Mouse (Mus musculus) hindbrain, embryonic 11.5 days (tissue): ENCODE measurements at regions not wholly inside any gene's neighbourhood (a gene's known extent, or its start where the extent isn't known, plus 50 kb on each side); places are given as distances from the start of the nearest gene placed in this dataset.

Source experiments
- ATAC-seq: fragments of 200-750 bp; cut with Nextera tagmentation; 2 replicates; pipeline ENCODE4 v1.8.0; 2017; ENCODE audit warnings: mild to moderate bottlenecking, moderate TSS enrichment, moderate library complexity; ENCODE audit not compliant: low FRiP score
- DNase-seq: peaks from one replicate; pipeline ENCODE4 v3.0.0-alpha.2; 2015; ENCODE audit warnings: low spot score
- H3K27ac ChIP-seq: fragments of 300-500 bp; sonication (generic); 2 replicates; pipeline ENCODE4 v1.5.1; 2014; ENCODE audit warnings: mild to moderate bottlenecking, low read depth, low read length
- H3K27me3 ChIP-seq: fragments of 300-500 bp; sonication (generic); 2 replicates; pipeline ENCODE4 v1.6.1; 2014; ENCODE audit warnings: mild to moderate bottlenecking, low read length, moderate library complexity, mixed read lengths; ENCODE audit not compliant: control insufficient read depth, insufficient read depth
- H3K36me3 ChIP-seq: fragments of 300-500 bp; sonication (generic); 2 replicates; pipeline ENCODE4 v1.6.1; 2014; ENCODE audit warnings: mild to moderate bottlenecking, low read length, moderate library complexity, mixed read lengths; ENCODE audit not compliant: control insufficient read depth, insufficient read depth
- H3K4me1 ChIP-seq: fragments of 300-500 bp; sonication (generic); replicated peaks from 2 replicates; pipeline ENCODE4 v1.6.1; 2014; ENCODE audit warnings: low read length, mixed read lengths; ENCODE audit not compliant: control insufficient read depth, insufficient read depth
- H3K4me2 ChIP-seq: fragments of 300-500 bp; sonication (generic); replicated peaks from 2 replicates; pipeline ENCODE4 v1.6.1; 2014; ENCODE audit warnings: mild to moderate bottlenecking, low read depth, low read length
- H3K4me3 ChIP-seq: fragments of 300-500 bp; sonication (generic); 2 replicates; pipeline ENCODE4 v1.5.1; 2014; ENCODE audit warnings: low read depth, low read length
- H3K9ac ChIP-seq: fragments of 300-500 bp; sonication (generic); 2 replicates; pipeline ENCODE4 v1.6.1; 2014; ENCODE audit warnings: low read depth, low read length
- H3K9me3 ChIP-seq: fragments of 300-500 bp; sonication (generic); 2 replicates; pipeline ENCODE4 v1.6.1; 2016; ENCODE audit warnings: low read length; ENCODE audit not compliant: control insufficient read depth
- WGBS: fragments of 180-500 bp; shearing (Covaris S2); extraction: QIAGEN DNeasy Blood & Tissue Kit; methylation state at CpG from one replicate; pipeline ENCODE4 v1.1.7; 2014; 5-methylcytosine and 5-hydroxymethylcytosine counted together

DNA sequence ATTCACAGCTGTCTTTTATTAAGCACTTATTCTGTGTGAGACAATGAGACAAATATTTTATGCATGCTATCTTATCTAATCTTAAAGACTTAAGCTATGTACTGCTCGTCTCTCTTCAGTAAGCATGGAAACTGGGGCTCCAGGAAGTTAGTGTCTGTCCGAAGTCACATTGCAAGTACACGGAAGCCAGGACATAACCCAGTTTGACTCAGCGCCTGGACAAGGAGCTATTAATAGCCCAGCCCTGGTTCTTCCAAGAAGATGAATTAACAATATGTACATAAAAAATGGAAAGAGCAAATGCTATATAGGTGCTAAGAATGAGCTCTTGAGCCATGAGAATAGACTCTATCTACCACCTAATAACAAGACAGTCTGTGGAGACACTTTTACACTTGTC lies 85.2 kb upstream of the Col24a1 start:
- Histone ChIP-seq H3K4me3 (no peak overlapping the region), H3K36me3 (no peaks in the 10 kb centered on the region), H3K4me2 (no peak overlapping the region), H3K4me1 (no peaks in the 10 kb centered on the region), H3K27ac (no peak overlapping the region), H3K9ac (no peak overlapping the region), H3K9me3 (no peaks in the 10 kb centered on the region), H3K27me3 (no peaks in the 10 kb centered on the region)
- WGBS, result 93% methylated on average over 4 of the region's 4 CpGs
- DNase-seq, result no peak
- no peak for ATAC-seq

DNA sequence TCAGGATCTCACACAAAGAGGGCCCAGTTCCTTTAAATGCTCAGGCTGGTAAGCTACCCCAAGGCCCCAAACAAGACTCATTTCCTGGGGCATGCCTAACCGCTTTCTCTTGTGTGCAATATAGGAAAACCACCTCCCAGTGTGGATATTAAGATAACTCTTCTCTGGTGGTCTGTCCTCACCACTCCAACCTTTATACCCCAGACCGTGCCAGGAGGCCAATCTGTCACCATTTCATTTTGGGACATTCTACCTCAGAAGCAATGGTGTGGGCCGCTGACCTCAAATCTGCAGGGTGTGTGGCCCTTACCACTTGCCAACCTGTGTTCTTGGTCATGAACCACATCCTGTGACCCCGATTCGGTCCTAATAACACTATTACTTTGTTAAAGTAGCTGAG lies 82.1 kb upstream of the Col24a1 start:
- Histone ChIP-seq H3K4me1 (no peaks in the 10 kb centered on the region), H3K27ac (no peak overlapping the region), H3K4me3 (no peak overlapping the region), H3K27me3 (no peaks in the 10 kb centered on the region), H3K9me3 (no peaks in the 10 kb centered on the region), H3K4me2 (no peak overlapping the region), H3K36me3 (no peaks in the 10 kb centered on the region), H3K9ac (no peak overlapping the region)
- ATAC-seq (no peak), DNase-seq (no peak)
- WGBS, result 89% methylated on average over 5 of the region's 5 CpGs

DNA sequence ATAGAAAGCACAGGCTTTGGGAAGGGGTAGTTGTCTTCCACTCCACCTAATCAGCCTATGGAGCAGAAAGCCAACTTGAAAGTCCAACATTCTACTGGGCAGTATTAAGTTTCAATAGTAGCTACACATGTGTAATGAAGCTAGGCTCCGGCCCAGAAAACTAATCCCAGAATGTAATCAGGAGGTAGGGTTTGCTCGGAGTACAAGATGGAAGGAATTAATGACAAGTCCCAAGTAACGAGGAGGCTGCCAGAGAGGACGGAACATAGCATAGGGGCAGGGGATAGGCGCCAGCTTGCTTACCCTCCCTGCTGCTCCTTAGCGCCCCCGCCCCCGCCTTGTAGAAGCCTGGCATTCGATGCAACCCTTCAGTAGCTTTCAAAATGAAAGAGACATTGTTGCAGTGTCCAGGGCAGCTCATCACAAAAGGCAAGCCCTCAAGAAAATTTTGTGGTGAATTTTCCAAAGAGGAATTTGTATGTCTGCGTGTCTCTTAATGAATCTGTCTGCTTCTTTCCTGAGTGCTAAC lies 75.2 kb upstream of the Col24a1 start:
- DNase-seq, result no peak
- Histone ChIP-seq H3K4me1 (no peaks in the 10 kb centered on the region), H3K36me3 (no peaks in the 10 kb centered on the region), H3K4me3 (no peak overlapping the region), H3K9ac (no peak overlapping the region), H3K4me2 (no peak overlapping the region), H3K9me3 (no peaks in the 10 kb centered on the region), H3K27me3 (no peaks in the 10 kb centered on the region), H3K27ac (no peak overlapping the region)
- WGBS, result 77% methylated on average over 10 of the region's 10 CpGs
- ATAC-seq, result no peak

DNA sequence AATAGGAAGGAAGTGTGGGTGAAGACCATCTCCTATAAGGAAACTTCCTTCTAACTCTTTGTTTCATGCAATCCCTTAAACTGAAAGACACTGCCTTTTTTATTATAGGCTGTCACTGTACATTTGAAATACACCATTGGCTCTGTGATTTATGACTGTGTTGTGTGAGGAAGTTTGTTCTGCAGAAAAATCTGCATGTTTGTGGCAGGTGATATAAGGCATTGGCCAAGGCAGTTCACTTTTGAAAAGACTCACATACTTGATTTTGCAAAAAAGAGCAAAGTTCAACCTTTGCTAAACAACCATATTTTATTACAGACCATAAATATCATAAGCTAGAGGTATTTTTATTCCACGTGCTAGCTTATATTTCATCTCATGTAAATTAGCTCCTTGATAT lies 69.3 kb upstream of the Col24a1 start:
- DNase-seq (no peak), ATAC-seq (no peak)
- Histone ChIP-seq H3K36me3 (no peaks in the 10 kb centered on the region), H3K9ac (no peak overlapping the region), H3K27ac (no peak overlapping the region), H3K4me3 (no peak overlapping the region), H3K27me3 (no peaks in the 10 kb centered on the region), H3K9me3 (no peaks in the 10 kb centered on the region), H3K4me1 (no peaks in the 10 kb centered on the region), H3K4me2 (no peak overlapping the region)
- 84% methylated on average over 1 of the region's 1 CpGs for WGBS

DNA sequence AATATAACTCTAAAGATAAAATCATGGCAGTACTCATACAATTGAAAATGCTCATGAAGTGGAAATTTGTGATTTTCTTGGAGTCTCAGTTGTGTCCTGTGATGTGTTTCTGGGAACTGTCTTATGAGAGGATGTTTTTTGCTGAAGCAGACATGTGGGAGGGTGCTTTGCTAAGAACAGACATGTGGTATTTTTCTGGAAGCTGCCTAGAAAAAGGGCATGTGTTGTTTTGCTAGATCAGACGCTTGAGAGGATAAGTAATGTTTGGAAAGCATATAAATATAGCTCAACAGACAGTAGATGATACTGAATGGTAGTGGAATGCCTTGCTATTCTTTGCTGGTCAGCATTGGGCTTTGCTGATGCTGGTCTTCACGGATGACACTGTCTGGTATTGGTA lies 68.2 kb upstream of the Col24a1 start:
- ATAC-seq, result no peak

DNA sequence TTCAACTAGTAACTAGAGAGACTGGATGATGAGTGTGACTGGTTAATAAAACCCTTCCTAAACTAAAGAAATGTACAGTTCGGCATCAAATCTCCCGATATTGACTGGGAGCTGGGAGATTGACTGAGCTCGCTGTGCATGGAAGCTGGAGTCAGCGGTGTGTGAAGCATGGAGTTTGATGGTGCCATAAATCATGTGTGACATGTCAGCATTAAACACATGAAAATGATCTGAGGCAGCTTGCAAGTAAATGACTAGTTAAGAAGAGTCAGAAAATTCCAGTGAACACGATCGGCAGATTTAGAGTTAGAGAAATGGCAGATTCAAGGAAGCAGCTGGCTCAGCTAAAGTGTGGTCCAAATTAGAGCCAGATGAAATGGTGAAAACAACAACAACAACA lies 61.6 kb upstream of the Col24a1 start:
- H3K4me3 ChIP-seq, result no peak overlapping the region
- H3K4me2 ChIP-seq, result no peak overlapping the region
- H3K27me3 ChIP-seq, result no peaks in the 10 kb centered on the region
- H3K4me1 ChIP-seq, result no peaks in the 10 kb centered on the region
- H3K36me3 ChIP-seq, result no peaks in the 10 kb centered on the region
- ATAC-seq, result no peak
- H3K9me3 ChIP-seq, result no peaks in the 10 kb centered on the region
- H3K27ac ChIP-seq, result no peak overlapping the region
- no peak overlapping the region for H3K9ac ChIP-seq
- 77% methylated on average over 6 of the region's 6 CpGs for WGBS
- peak; percentile 13 for DNase-seq

More for the DNA sequence above, 68.2 kb upstream of the Col24a1 start:
- no peak overlapping the region for H3K4me3 ChIP-seq
- no peak overlapping the region for H3K4me2 ChIP-seq
- no peak overlapping the region for H3K9ac ChIP-seq
- H3K27ac ChIP-seq, result no peak overlapping the region
- WGBS, result 86% methylated on average over 2 of the region's 2 CpGs
- no peaks in the 10 kb centered on the region for H3K4me1 ChIP-seq
- H3K36me3 ChIP-seq, result no peaks in the 10 kb centered on the region
- no peak for DNase-seq
- no peaks in the 10 kb centered on the region for H3K27me3 ChIP-seq
- no peaks in the 10 kb centered on the region for H3K9me3 ChIP-seq

DNA sequence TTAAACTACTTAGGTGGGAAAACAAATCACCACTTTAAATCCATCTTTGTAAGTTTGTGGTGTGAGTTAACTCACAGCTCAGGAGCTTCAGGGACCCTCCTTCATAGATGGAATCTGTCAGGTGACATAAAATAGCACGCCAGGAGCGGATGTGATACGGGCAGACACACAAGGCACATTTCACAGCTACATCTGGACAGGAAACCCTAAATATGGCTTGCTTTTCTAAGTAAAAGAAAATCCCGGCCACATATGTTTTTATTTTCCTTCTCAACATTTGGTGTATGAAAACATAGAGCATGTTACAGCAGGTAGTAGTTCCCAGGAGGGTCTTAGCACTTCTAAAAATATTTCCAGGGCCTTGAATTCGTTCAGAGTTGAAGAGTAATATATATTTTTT lies 50.1 kb upstream of the Col24a1 start:
- no peaks in the 10 kb centered on the region for H3K9me3 ChIP-seq
- no peaks in the 10 kb centered on the region for H3K36me3 ChIP-seq
- no peak overlapping the region for H3K9ac ChIP-seq
- no peak overlapping the region for H3K27ac ChIP-seq
- DNase-seq (no peak), ATAC-seq (no peak)
- no peaks in the 10 kb centered on the region for H3K27me3 ChIP-seq
- H3K4me3 ChIP-seq, result no peak overlapping the region
- no peaks in the 10 kb centered on the region for H3K4me1 ChIP-seq
- 63% methylated on average over 5 of the region's 5 CpGs for WGBS
- H3K4me2 ChIP-seq, result no peak overlapping the region
